ENCODE assay signal across 16 mouse cellular contexts in genomic region chr2:116988953-116989674, GRCm38 (mm10).
A peak's percentile ranks its signal among the peaks of the same experiment; 100 is the strongest.
DNase-seq lines count a peak whose midpoint lies in the region; ATAC-seq lines count a peak whose summit lies in the region.
"Had no signal": no experiment of that assay in that cellular context is flagged by ENCODE, and none has a peak within 500 bp of the region (broad histone marks: within the 10 kb centered on the region; RNA-seq: fewer than 3 reads in every experiment).

No protein-coding gene starts in this region.

- no peak overlapping the region for H3K4me2 ChIP-seq in forebrain, embryonic 16.5 days (ENCODE audit: low read length)
- H3K4me2 ChIP-seq: lung, embryonic 15.5 days; neural tube, embryonic 13.5 days had no signal

- 5% methylated on average over 8 of the region's 8 CpGs for whole genome bisulfite sequencing in macrophage (ENCODE audit: missing documents)
- 90% methylated on average over 8 of the region's 8 CpGs for WGBS in forebrain, embryonic 16.5 days

- no peaks in the 10 kb centered on the region for H3K36me3 ChIP-seq in macrophage (ENCODE audit: inconsistent target)
- no peaks in the 10 kb centered on the region for H3K36me3 ChIP-seq in forebrain, embryonic 16.5 days (ENCODE audit: control insufficient read depth, insufficient read depth)
- H3K36me3 ChIP-seq: lung, embryonic 15.5 days; neural tube, embryonic 13.5 days had no signal

- no peaks in the 10 kb centered on the region for H3K9me3 ChIP-seq in forebrain, embryonic 16.5 days (ENCODE audit: control insufficient read depth, low read length)
- H3K9me3 ChIP-seq: lung, embryonic 15.5 days; neural tube, embryonic 13.5 days had no signal

- H3K4me1 ChIP-seq in forebrain, embryonic 16.5 days (replicated peaks; ENCODE audit: control insufficient read depth, insufficient read depth, low read length) = no peaks in the 10 kb centered on the region
- H3K4me1 ChIP-seq: neural tube, embryonic 13.5 days had no signal

- H3K79me2 ChIP-seq in macrophage (ENCODE audit: inconsistent target) = no peaks in the 10 kb centered on the region

- no peak overlapping the region for H3K9ac ChIP-seq in forebrain, embryonic 16.5 days (replicated peaks; ENCODE audit: low read depth, low read length)
- H3K9ac ChIP-seq: forebrain, postnatal 0 days; lung, embryonic 15.5 days; neural tube, embryonic 13.5 days had no signal

- DNase-seq in heart, adult 18-20 months = peak; percentile 27 to 71
- DNase-seq in heart, postnatal 25 days (ENCODE audit: low spot score) = no peak
- DNase-seq in 3T3-L1 (ENCODE audit: low read depth, low spot score) (peak; percentile 83), NIH3T3 (ENCODE audit: low read depth) (peak; percentile 35)
- DNase-seq in layer of hippocampus, postnatal 14 days (ENCODE audit: low spot score in 2 of 2) = no peak
- DNase-seq in left cerebral cortex, postnatal 4 days = no peak
- DNase-seq: adrenal gland, adult 8-10 months; forebrain, postnatal 0 days; kidney, adult 8-10 months; midbrain, embryonic 14.5 days; right cerebral cortex, adult 18-20 months had no signal

- peak overlapping the region; percentile 97 for H3K27ac ChIP-seq in macrophage
- H3K27ac ChIP-seq in forebrain, embryonic 16.5 days (ENCODE audit: low read length) = no peak overlapping the region
- H3K27ac ChIP-seq: lung, embryonic 15.5 days; neural tube, embryonic 13.5 days had no signal

- intact Hi-C loops in heart, postnatal 25 days (cut with DNase I) = no loop called here
- intact Hi-C loops in left cerebral cortex, postnatal 4 days (cut with DNase I) = no loop called here

- no peak for ATAC-seq in forebrain, embryonic 16.5 days
- ATAC-seq: CD4-positive, CD25-positive, alpha-beta regulatory T cell, adult 4 months; forebrain, postnatal 0 days had no signal

- no peaks in the 10 kb centered on the region for H3K27me3 ChIP-seq in forebrain, embryonic 16.5 days (replicated peaks; ENCODE audit: control insufficient read depth, insufficient read depth, low read length)
- H3K27me3 ChIP-seq: lung, embryonic 15.5 days; neural tube, embryonic 13.5 days had no signal

- no peak overlapping the region for H3K4me3 ChIP-seq in macrophage (ENCODE audit: inconsistent target)
- no peak overlapping the region for H3K4me3 ChIP-seq in forebrain, embryonic 16.5 days (replicated peaks; ENCODE audit: low read length)
- H3K4me3 ChIP-seq: lung, embryonic 15.5 days; neural tube, embryonic 13.5 days had no signal

Comparison
In these comparisons a context has a peak if more than half of its experiments do, and no peak if none do; other contexts are left out.
1. DNase-seq: peak in heart, adult 18-20 months (2 of 2), 3T3-L1 (single experiment) and NIH3T3 (single experiment); none in heart, postnatal 25 days (single experiment), layer of hippocampus, postnatal 14 days (0 of 2) and left cerebral cortex, postnatal 4 days (single experiment).